Mouse (Mus musculus): ENCODE data around the gene Cib4.

The Cib4 gene

DNA sequence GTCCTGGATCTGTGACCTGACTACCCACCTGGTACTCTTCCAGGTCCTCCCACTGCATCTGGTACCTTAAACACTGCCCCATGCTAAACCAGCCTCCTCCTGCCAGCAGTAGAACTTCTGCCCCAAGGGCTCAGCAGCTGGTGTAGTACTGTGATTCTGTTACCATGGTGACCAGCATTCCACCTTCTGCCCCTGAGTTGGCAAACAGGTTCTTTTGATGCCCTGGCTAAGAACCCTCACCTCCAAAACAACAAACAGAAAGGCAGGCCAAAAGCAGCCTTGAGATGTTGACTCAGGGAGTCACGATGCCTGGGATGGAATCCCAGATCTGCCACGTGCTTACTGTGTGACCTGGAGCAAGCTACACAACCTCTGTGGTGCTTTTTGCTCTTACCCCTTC, at the start of gene Cib4:
Gene Cib4, minus strand, starts transcription at position 139 of the 400 bp plus-strand sequence.
- DNase-seq (ENCODE audit: low spot score) = no peak

DNA sequence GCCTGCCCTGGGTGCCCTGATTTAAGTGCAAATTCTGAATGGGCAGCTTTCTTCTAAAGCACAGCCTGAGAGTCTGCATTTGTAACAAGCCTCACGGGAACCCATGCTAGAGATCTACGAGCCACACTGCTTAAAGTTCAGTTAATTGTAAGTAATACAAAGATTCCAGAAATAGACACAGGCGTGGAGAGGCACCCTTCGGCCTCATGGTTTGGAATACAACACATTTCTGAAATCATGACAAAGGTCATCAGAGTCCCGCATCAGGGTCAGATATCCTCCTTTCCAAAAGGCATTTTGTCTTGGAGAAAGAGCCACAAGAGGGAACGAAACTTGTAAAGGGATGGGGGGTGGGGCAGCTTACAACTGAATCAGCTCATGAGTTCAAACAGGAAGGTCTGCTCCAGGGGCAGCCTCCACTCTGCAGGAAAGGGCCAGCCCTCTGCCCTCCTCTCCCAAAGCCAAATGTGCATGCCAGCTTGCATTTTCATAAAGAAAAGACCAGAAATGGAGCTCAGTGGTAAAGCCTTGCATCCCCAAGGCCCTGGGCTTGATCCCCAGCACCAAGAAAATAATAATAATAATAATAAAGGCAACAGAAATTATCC, 49.4 kb upstream of the Cib4 start:
- DNase-seq (ENCODE audit: low spot score) = no peak

GRCm38 (mm10) chr5:30593811-30594504, 48.3 kb upstream of the Cib4 start:
- DNase-seq (ENCODE audit: low spot score) = no peak

DNA sequence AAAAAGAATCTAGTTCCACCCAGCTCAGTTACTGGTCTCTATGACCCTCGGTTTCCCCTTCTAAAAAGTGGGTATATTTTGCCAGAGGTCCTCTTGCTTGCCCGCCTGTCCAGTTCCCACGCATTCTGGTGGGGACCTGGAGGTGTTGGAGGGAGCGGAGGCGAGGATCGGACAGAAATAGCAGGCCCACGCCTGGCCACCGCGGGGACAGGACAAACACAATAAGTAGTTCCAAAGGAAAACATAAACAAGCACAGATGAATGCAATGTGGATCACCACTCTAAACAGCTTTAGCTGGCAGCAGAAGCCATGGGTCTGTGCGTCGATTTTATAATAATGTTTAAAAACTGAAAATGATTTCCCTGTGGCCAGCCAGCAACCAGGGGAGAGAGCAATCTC, 47.7 kb upstream of the Cib4 start:
- DNase-seq (ENCODE audit: low spot score) = no peak

DNA sequence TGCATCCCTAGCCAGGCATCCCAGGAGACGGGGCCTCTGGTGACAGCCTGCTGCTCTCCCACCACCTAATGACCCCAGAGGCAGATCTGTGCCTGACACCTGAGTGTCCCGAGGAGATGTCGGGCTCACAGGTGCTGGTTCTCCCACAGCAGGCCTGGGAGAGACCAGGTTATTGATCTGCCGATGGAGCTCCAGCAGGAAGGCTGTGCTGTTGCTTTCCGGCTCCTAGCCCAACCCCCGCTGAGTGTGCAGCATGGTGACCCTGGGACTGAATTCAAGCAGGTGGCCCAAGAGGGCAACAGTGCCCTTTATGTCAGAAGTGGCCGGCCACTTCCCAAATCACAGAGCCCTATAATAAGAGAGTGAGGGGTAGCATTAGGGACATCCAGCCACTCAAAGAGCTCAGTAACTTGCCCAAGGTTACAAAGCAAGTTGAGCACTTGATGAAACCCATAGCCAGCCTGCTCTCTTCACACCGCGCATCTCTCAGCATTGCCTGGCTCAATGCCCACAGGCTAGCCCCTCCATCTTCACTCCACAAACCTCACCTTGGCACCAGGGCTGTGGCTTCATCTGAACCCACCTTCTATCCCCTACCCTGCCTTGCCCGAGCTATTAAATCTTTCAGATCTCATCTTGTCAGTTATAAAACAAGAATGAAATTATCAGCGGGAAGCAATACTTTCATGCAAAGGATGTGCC, 46.8 kb upstream of the Cib4 start:
- DNase-seq (ENCODE audit: low spot score) = no peak

DNA sequence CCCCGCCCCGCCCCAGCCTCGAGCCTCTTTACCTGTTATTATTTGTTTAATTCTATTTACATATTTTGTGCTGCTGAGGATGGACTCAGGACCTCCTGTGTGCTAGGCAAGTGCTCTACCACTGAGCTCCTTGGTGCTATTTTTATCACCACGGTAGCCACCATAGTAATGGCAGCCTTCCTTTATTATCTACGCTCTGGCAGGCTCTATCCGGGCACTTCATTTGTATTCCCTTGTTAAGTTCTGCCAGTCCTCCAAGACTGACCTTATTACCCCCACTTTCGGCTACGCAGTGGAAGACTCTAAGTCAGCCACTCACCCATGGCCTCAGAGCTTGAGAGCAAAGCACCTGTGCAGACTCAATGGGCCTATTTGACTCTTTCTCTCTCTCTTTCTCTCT, 46.1 kb upstream of the Cib4 start:
- no peak for DNase-seq (ENCODE audit: low spot score)

- no peak for DNase-seq (ENCODE audit: low spot score)
These were observed 45.6 kb upstream of the Cib4 start for GRCm38 (mm10) chr5:30591205-30591731.

DNA sequence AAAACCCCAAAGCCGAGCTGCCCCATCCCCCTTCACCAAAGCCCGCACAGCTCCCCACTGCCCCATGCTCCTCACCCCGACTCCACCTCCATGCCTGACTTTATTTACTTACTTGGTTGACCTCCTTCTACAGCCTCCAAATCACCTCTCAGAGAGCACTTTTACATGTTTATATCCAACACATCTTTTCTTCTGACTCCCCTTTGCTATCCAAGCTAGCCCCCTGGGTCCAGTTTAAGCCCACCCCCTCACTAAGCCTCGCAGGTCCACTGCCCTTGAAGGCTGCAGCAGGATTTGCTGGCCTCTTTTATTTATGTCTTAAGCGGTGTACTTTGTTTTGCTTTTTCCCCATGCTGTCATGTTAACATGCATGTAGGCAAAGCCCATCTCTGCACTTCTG, 44.6 kb upstream of the Cib4 start:
- no peak for DNase-seq (ENCODE audit: low spot score)

- DNase-seq (ENCODE audit: low spot score) = no peak
These were observed 43.9 kb upstream of the Cib4 start for GRCm38 (mm10) chr5:30589546-30589945.

DNA sequence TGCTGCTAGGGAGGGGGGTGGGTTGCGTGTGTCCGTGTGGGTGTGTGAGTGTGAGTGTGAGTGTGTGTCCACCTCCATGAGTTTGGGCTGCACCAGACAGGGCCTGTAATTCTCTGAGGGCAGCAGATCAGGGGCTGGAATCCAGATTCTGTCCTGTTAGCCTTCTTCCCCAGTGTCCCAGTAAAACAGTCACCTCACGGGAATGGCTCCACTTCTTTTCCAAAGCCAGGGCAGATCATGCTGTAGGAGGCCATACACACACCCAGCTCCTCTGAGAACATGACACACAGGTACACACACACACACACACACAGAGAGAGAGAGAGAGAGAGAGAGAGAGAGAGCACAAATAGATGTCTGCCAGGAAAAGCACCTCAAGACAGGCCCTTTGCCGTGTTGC, 43.4 kb upstream of the Cib4 start:
- DNase-seq (ENCODE audit: low spot score) = no peak

DNA sequence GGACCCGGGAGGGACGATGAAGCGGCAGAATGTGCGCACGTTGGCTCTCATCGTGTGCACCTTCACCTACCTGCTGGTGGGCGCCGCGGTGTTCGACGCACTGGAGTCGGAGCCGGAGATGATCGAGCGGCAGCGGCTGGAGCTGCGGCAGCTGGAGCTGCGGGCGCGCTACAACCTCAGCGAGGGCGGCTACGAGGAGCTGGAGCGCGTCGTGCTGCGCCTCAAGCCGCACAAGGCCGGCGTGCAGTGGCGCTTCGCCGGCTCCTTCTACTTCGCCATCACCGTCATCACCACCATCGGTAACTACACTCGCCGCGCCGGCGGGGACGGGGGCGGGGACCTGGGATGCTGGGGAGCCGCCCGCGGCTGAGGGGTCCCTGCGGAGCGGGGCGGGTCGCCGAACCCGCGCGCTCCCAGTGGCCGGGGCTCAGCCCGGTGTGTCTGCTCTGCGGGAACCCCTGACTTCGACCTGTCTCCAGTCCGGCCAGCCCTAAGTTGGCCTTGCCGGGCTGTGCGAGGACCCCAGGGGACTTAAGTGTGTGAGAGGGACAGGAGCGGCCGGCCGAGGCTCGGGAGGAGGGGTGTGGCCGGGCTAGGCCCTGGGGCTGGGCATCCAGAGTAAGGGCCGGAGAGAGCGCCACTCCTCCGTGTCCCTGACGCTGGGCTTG, 42.8 kb upstream of the Cib4 start:
- DNase-seq (ENCODE audit: low spot score) = no peak

GRCm38 (mm10) chr5:30587681-30588300, 42.2 kb upstream of the Cib4 start, which contains the start of gene Kcnk3:
Gene Kcnk3 (plus strand): TSS chr5:30588170.
- no peak for DNase-seq (ENCODE audit: low spot score)

DNA sequence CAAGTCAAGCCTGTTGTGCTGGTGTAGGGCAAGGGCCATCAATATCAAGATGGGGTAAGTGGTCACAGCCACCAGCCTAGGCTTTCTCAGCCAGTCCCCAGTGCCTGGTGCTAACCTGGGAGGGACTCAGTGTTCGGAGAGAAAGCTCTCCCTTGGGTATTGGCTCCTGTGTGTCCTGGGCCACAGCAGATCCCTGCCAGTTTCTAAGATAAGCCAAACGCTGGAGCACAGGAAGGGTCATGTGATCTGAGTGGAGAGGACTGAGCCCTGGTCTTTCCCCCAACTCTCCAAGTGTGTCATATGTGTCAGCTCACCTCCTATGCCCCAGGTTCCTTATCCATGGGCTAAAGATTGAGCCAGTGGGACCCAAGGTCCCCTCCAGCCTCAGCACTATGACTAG, 41.5 kb upstream of the Cib4 start:
- no peak for DNase-seq (ENCODE audit: low spot score)

DNA sequence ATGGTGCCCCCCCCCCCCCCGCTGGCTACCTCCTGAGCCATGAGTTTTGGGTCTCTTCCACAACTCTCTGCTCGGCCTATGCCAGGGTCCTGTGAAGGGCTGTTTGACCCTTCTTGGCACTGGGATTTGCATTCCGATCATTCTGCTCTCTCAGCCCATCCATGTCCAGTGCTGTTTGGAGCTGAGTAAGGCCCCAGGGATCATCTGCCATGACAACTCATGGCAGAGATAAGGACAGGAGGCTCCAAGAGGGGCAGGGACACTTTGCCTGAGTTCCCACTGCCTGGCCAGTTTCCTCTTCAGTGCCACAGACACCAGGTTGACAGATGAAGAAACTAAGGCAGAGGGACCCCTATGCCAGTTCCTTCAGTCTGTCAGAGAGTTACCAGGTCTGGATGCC, 41.0 kb upstream of the Cib4 start:
- DNase-seq (ENCODE audit: low spot score) = no peak

DNA sequence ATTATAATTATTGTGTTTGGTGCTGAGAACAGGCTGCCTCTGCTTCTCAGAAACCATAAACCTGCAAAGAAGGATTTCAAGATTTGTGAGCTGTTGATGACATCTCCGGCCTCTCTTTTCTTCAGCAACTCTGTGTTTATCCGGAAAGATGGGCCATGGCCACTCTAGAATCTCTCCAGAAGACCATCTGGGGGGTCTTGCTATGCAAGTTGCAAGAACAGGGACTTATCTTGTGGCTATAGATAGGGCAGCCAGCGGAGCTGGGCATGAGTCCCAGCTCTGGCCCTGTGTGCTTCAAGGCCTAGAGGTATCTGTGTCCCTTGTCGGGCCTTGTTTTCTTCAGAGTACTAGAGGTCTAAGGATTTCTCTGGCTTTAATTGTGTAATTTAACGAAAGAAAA, 36.4 kb upstream of the Cib4 start:
- DNase-seq (ENCODE audit: low spot score) = no peak

DNA sequence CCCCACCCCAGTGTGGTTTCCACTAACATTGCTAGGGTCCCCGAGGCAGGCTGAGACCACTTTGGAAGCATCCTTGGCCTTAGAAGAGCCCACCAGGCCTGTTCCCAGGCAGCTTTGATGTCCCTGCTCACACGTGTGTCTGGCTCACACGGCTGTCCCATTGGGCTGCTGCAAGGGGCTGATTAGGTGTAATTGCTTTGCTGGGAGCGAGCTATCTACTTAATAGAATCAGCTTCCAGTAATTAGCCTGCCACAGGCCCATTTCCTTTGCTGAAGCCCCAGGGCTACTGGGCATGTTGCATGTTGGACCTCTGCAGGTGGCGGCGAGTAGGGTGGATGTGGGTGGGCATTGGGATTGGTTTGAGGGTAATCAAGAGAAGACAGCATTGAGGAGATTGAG, 35.1 kb upstream of the Cib4 start:
- no peak for DNase-seq (ENCODE audit: low spot score)

- DNase-seq (ENCODE audit: low spot score) = no peak
These were observed 32.9 kb upstream of the Cib4 start for GRCm38 (mm10) chr5:30578445-30579080.

DNA sequence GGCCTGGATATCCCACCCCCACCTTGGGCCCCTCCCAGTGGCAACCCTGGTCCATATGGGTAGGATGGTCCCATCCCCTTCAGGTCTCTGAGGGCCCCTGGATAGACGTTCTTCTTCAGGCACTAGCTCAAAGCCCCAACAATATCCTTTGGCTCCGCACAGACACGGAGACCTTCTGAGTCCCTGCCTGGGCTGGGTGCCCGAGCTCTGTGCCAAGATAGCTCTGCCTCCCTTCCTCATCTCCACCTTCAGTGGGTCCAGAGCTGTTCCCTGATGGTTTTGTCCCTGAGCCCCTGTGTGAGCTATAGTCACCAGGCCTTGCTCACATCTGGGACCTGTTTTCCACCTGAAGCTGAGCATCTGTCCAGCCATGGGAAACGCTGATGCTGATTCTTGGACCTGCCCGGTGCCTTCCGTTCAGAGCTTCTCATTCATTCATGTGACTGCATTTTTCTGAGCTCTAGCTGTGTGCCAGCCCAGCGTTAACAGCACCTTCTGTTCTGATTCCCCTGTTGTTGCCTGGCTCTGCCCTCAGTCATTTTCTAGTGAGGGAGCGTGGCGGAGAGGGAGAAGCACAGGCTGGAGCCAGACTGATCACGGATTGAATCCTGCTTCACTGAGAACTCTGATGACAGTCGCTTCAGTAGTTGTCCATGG, 32.1 kb upstream of the Cib4 start:
- no peak for DNase-seq (ENCODE audit: low spot score)

- DNase-seq (ENCODE audit: low spot score) = no peak
These were observed 31.6 kb upstream of the Cib4 start for GRCm38 (mm10) chr5:30577251-30577650.

- DNase-seq (ENCODE audit: low spot score) = no peak
These were observed 30.6 kb upstream of the Cib4 start for GRCm38 (mm10) chr5:30576233-30576632.

- DNase-seq (ENCODE audit: low spot score) = no peak
These were observed 28.7 kb upstream of the Cib4 start for GRCm38 (mm10) chr5:30574367-30574766.

Measured in T-cell, adult 2 months (primary cell).